Mouse (Mus musculus) hindbrain, postnatal 0 days (tissue): Measurements from ENCODE around the gene Tars2. TPM values are rescaled to one million over a fixed set of nuclear protein-coding genes. Genes with fewer than 3 reads are reported as not detected.

Experiments
- ATAC-seq: fragments of 200-750 bp; cut with Nextera tagmentation; 2 replicates; pipeline ENCODE4 v1.8.0; 2017; ENCODE audit warnings: mild to moderate bottlenecking, moderate TSS enrichment, moderate library complexity
- DNase-seq: peaks from one replicate; pipeline ENCODE4 v3.0.0-alpha.2; 2015; ENCODE audit warnings: low spot score
- H3K27ac ChIP-seq: fragments of 300-500 bp; sonication (generic); 2 replicates; pipeline ENCODE4 v1.5.1; 2014; ENCODE audit warnings: mild to moderate bottlenecking
- H3K27me3 ChIP-seq: fragments of 300-500 bp; sonication (generic); 2 replicates; pipeline ENCODE4 v1.6.1; 2014; ENCODE audit warnings: low read length, mixed read lengths; ENCODE audit not compliant: insufficient read depth
- H3K36me3 ChIP-seq: fragments of 300-500 bp; sonication (generic); 2 replicates; pipeline ENCODE4 v1.6.1; 2014; ENCODE audit warnings: low read length, mixed read lengths; ENCODE audit not compliant: insufficient read depth
- H3K4me1 ChIP-seq: fragments of 300-500 bp; sonication (generic); 2 replicates; pipeline ENCODE4 v1.6.1; 2014; ENCODE audit warnings: antibody characterized with exemption, low read length, mixed read lengths; ENCODE audit not compliant: insufficient read depth
- H3K4me2 ChIP-seq: fragments of 300-500 bp; sonication (generic); 2 replicates; pipeline ENCODE4 v1.6.1; 2014; ENCODE audit warnings: low read depth, mild to moderate bottlenecking, low read length, moderate library complexity, mixed read lengths
- H3K4me3 ChIP-seq: fragments of 300-500 bp; sonication (generic); 2 replicates; pipeline ENCODE4 v1.5.1; 2014; ENCODE audit warnings: low read length
- H3K9ac ChIP-seq: fragments of 300-500 bp; sonication (generic); replicated peaks from 2 replicates; pipeline ENCODE4 v1.6.1; 2014; ENCODE audit warnings: mild to moderate bottlenecking, low read length, moderate library complexity, mixed read lengths
- H3K9me3 ChIP-seq: fragments of 300-500 bp; sonication (generic); 2 replicates; pipeline ENCODE4 v1.6.1; 2016; ENCODE audit warnings: low read length, mixed read lengths
- CTCF ChIP-seq: IDR thresholded peaks from 2 replicates; pipeline ENCODE4 v1.5.1; 2016; ENCODE audit warnings: antibody characterized with exemption, control low read depth, low read depth
- WGBS: fragments of 180-500 bp; shearing (Covaris S2); extraction: QIAGEN DNeasy Blood & Tissue Kit; methylation state at CpG from one replicate; pipeline ENCODE4 v1.1.7; 2014; 5-methylcytosine and 5-hydroxymethylcytosine counted together
- polyA plus RNA-seq: library from polyadenylated mRNA; unstranded; fragments of >200 nt; fragmentation: Nextera tagmentation; extraction: Ambion mirVana; gene quantifications from 2 replicates; pipeline ENCODE4 v1.2.1, GENCODE M21; 2015
- total RNA-seq: library from RNA; depleted of rRNA; stranded (reverse); fragments of >200 nt; gene quantifications from 2 replicates; pipeline ENCODE4 v1.2.3, GENCODE M21; 2014

Gene Tars2
- total and polyA plus RNA-seq, 2 experiments from 2014 or later = 39.5 to 40.3 TPM

DNA sequence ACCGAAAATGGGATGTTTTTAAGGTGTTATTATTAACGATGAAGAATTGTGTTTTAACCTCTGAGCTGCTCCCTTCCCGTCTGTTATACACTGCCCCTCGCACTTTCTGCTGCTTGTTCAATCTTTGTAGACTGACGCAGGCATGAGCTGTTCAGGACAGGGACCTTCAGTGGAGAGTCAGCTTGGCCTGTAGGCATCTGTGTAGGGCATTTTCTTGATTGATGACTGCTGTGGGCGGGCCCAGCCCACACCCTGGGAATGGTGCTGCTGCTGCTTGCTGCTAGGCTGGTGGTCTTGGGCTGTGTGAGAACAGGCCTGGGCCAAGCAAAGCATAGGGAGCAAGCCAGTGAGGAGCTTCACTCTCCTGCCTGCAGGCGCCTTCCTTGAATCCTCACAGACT is 29.6 kb downstream of the Tars2 start:
- no peaks in the 10 kb centered on the region for H3K36me3 ChIP-seq
- H3K4me3 ChIP-seq = no peak overlapping the region
- no peak overlapping the region for H3K27ac ChIP-seq
- H3K4me1 ChIP-seq = no peaks in the 10 kb centered on the region
- no peak for DNase-seq
- no peak for ATAC-seq
- H3K27me3 ChIP-seq = no peaks in the 10 kb centered on the region
- 86% methylated on average over 7 of the region's 7 CpGs for WGBS
- H3K9ac ChIP-seq = no peak overlapping the region
- TF ChIP-seq CTCF = no peak
- H3K9me3 ChIP-seq = no peaks in the 10 kb centered on the region
- H3K4me2 ChIP-seq = no peak overlapping the region

DNA sequence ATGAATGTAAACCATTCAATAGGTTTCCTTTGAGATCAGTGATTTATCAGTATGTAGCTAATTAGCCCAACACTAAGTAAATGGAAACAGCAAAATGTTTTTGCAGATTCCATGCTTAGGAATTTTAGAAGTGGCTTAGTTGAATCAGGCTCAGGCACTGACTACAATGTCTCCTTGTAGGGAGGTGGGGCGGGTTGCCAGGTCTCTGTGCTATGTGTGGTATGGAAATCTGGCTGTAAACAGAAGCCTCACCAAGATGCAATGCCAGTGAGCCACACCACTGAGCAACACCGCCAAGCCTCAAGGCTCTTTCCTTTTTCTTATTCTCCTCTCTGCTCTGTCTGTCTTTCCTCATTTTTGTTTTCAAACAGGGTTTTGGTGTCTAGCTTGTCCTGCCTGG is 31.1 kb downstream of the Tars2 start:
- no peak overlapping the region for H3K27ac ChIP-seq
- no peak for DNase-seq
- no peak for ATAC-seq
- H3K9me3 ChIP-seq = no peaks in the 10 kb centered on the region
- no peak overlapping the region for H3K4me3 ChIP-seq
- no peaks in the 10 kb centered on the region for H3K4me1 ChIP-seq
- no peaks in the 10 kb centered on the region for H3K27me3 ChIP-seq
- WGBS = 76% methylated on average over 2 of the region's 2 CpGs
- H3K4me2 ChIP-seq = no peak overlapping the region
- no peak overlapping the region for H3K9ac ChIP-seq
- no peaks in the 10 kb centered on the region for H3K36me3 ChIP-seq
- no peak for TF ChIP-seq CTCF

DNA sequence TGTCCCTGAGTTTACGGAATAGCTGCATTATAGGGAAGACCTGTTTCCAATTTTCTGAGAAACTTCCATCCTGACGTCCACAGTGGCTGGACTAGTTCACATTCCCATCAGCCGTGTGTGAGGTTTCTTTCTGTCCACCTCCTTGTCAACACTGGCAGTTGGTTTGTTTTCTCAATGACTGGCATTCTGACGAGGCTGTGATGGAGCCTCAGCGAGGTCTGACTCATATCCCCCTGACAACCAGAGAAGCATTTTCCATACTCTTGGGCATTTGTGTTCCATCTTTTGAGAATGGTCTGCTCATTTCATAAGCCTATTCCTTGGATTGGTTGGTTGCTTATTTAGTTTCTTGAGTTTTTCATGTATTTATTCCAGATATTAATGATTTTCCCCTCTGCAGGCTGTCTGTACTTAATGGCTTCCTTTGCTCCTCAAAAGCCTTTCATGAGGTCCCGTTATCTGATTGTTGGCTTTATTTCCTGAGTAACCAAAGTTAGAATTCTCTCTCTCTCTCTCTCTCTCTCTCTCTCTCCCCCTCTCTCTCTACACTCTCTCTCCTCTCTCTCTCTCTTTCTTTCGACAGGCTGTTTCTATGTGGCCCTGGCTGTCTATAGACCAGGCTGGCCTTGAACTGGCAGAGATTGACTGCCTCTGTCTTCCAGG is 33.2 kb downstream of the Tars2 start:
- no peaks in the 10 kb centered on the region for H3K9me3 ChIP-seq
- H3K4me3 ChIP-seq = no peak overlapping the region
- H3K4me2 ChIP-seq = no peak overlapping the region
- TF ChIP-seq CTCF = no peak
- no peak overlapping the region for H3K27ac ChIP-seq
- no peaks in the 10 kb centered on the region for H3K36me3 ChIP-seq
- H3K4me1 ChIP-seq = no peaks in the 10 kb centered on the region
- DNase-seq (no peak), ATAC-seq (no peak)
- 63% methylated on average over 7 of the region's 7 CpGs for WGBS
- H3K9ac ChIP-seq = no peak overlapping the region
- H3K27me3 ChIP-seq = no peaks in the 10 kb centered on the region

DNA sequence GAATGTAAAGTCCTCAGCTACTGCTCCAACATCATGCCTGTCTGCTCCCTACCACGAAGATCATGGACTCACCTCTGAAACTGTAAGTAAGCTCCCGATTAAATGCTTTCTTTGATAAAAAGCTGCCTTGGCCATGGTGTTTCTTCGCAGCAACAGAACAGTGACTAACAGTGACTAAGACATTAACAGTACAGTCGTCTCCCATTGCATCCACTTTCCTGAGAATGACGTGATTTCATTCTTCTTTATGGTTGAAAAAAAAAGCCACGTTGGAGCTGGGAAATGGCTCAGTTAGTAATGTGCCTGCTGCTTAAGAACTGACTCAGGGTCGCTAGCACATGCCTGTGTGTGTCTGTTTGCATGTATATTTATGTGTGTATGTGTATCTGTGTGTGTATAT is 34.1 kb downstream of the Tars2 start:
- Histone ChIP-seq H3K4me3 (no peak overlapping the region), H3K27me3 (no peaks in the 10 kb centered on the region)

DNA sequence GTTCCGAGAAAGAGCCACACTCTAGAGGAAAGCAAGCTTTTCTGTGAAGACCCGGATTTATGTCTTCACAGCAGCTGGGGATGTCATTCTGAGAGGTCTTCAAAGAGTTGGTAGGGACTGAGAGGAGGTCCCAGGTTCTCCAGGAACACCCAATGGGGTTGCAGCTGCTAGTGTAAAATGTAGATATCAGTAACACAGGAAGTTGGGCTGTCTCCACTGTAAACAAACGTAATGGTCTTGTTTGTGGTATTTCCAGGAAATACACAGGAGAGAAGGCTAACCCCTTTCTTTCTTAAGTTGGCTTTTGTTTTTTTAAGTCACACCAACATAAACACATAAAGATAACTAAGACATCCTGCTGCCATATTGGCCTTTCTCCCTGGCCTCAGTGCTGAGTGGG is 37.6 kb downstream of the Tars2 start:
- ATAC-seq (no peak), DNase-seq (no peak)
- H3K27me3 ChIP-seq = no peaks in the 10 kb centered on the region
- H3K9me3 ChIP-seq = no peaks in the 10 kb centered on the region
- H3K9ac ChIP-seq = no peak overlapping the region
- H3K27ac ChIP-seq = no peak overlapping the region
- no peak for TF ChIP-seq CTCF
- WGBS = 77% methylated on average over 3 of the region's 3 CpGs
- no peaks in the 10 kb centered on the region for H3K36me3 ChIP-seq
- no peak overlapping the region for H3K4me3 ChIP-seq
- no peaks in the 10 kb centered on the region for H3K4me1 ChIP-seq
- no peak overlapping the region for H3K4me2 ChIP-seq

More for the DNA sequence above, 34.1 kb downstream of the Tars2 start:
- Histone ChIP-seq H3K4me1 (no peaks in the 10 kb centered on the region), H3K36me3 (no peaks in the 10 kb centered on the region), H3K27ac (no peak overlapping the region), H3K9ac (no peak overlapping the region), H3K4me2 (no peak overlapping the region), H3K9me3 (no peaks in the 10 kb centered on the region)
- no peak for ATAC-seq
- 81% methylated on average over 7 of the region's 7 CpGs for WGBS
- TF ChIP-seq CTCF = no peak
- DNase-seq = no peak

DNA sequence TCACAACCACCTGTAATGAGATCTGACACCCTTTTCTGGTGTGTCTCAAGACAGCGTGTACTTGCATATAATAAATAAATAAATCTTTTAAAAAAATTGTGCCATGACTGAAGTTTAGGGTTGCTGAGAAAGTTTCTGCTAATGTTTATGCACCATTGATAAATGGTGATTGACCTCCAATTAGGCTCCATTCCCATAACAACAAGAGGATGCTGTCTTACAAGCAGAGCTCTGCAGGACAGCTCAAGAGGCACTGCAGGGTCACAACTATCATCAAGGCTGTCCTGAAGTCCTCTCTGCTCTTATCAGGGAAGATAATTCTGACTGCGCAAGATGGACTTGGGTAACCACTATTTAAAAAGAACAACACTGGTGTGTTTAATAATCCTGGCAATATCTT is 41.9 kb downstream of the Tars2 start:
- Histone ChIP-seq H3K4me1 (no peaks in the 10 kb centered on the region), H3K4me2 (no peak overlapping the region), H3K36me3 (no peaks in the 10 kb centered on the region), H3K4me3 (no peak overlapping the region), H3K9me3 (no peaks in the 10 kb centered on the region), H3K9ac (no peak overlapping the region), H3K27ac (no peak overlapping the region), H3K27me3 (no peaks in the 10 kb centered on the region)
- ATAC-seq (no peak), DNase-seq (no peak)
- 94% methylated on average over 2 of the region's 2 CpGs for WGBS
- TF ChIP-seq CTCF = no peak

DNA sequence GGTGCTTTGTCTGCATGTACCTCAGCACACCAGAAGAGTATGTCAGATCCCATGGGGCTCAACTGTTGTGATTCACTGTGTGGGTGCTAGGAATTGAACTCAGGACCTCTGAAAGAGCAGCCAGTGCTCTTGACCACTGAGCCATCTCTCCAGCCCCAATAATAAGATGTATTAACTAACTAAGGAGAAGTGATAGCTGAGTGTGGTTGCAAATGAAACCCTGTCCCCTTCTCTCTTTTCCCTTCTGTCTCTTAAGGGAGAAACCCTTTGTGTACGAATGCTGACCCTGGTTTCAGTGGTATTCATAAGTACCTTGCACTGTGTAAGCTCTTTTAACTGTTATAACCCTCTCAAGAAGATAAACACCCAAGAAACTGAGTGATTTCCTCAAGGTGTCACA is 43.9 kb downstream of the Tars2 start:
- H3K9ac ChIP-seq = no peak overlapping the region
- no peaks in the 10 kb centered on the region for H3K36me3 ChIP-seq
- no peak for TF ChIP-seq CTCF
- H3K4me1 ChIP-seq = no peaks in the 10 kb centered on the region
- ATAC-seq (no peak), DNase-seq (no peak)
- H3K4me3 ChIP-seq = no peak overlapping the region
- H3K4me2 ChIP-seq = no peak overlapping the region
- no peaks in the 10 kb centered on the region for H3K27me3 ChIP-seq
- H3K27ac ChIP-seq = no peak overlapping the region
- no peaks in the 10 kb centered on the region for H3K9me3 ChIP-seq
- WGBS = 87% methylated on average over 1 of the region's 1 CpGs
